Mouse (Mus musculus) heart, adult 8-10 months (tissue): ENCODE measurements around the gene Gm9376. TPM values are rescaled to one million over a fixed set of nuclear protein-coding genes. Genes with fewer than 3 reads are reported as not detected.

ENCODE experiments used
- DNase-seq: peaks from one replicate; pipeline ENCODE4 v3.0.0; 2022; ENCODE audit warnings: low spot score
- microRNA-seq: library from miRNA; unstranded; fragments of <30 nt; microRNA quantifications from one replicate; pipeline ENCODE4 v1.2.0, GENCODE M21; 2022
- total RNA-seq, 4 experiments: library from RNA; stranded (reverse); gene quantifications; 2 replicates each; pipeline ENCODE4 v1.2.4; 2022

The Gm9376 gene
- total RNA-seq, 4 experiments from 2014 or later = not detected

DNA sequence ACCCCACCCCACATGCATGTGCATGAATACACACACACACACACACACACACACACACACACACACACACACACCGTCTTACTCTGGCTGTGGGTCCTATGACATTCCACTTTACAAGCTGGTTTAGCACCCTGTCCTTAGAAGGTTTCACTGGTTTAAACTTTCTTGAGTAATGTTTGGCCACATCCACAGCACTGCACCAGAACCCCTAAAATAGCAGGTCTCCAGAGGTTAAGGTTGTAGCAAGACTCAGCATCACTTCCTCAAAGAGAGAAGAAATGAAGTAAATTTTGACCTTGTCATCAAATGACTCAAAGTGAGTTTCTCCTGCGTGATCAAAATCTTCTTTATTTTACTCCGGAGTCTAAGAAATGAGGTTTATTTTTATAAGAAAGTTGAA, 15.5 kb downstream of the Gm9376 start:
- no peak for DNase-seq

DNA sequence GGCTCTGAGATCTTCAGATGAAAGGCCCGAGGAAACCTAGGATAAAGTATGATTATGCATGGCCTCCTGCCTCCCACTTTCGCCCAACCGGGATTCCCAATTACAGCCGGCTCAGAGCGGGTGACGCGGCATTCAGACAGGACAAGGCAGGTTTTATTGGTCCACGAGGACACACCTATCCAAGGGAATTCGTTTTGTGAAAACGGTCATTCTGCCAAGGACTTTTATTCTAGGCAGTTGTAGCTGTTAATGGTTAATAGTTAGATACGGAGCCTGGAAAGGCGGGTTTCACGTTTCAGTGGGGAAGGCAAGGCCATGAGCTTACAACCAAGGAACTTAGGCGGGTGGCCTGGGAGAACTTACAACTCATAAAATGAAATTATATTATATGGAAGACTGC, 16.2 kb downstream of the Gm9376 start:
- no peak for DNase-seq

DNA sequence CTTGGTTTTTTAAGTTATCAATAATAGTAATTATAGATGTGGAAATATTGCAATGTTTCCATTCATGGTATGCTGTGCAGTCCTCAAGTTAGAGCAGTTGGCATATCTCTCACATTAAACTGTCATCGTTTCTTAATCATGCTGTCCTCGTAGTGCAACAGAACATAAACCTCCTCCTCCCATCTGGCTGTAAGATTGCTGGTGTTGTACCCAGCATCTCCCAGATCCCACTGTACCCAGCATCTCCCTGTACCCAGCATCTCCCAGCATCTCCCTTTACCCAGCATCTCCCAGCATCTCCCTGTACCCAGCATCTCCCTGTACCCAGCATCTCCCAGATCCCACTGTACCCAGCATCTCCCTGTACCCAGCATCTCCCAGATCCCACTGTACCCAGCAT, 19.3 kb downstream of the Gm9376 start:
- no peak for DNase-seq

DNA sequence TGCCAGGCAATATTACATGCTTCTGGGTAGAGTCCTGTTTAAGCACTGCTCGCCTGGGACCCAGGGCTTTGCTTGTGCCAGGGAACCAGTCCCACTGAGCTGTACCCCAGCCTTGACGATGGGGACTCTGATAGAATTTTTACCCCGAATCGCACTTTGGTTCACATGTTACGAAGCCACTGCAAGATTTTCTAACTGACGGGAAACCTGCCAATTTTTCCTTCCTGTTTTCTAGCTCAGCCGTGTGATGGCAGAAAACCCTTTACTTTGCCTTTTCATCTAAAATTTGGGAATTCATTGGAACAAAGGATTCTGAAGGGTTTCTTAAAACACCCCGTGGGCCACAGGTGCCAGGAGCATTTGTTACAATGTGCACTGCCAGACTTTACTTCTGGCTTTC, 22.4 kb downstream of the Gm9376 start:
- DNase-seq = no peak

DNA sequence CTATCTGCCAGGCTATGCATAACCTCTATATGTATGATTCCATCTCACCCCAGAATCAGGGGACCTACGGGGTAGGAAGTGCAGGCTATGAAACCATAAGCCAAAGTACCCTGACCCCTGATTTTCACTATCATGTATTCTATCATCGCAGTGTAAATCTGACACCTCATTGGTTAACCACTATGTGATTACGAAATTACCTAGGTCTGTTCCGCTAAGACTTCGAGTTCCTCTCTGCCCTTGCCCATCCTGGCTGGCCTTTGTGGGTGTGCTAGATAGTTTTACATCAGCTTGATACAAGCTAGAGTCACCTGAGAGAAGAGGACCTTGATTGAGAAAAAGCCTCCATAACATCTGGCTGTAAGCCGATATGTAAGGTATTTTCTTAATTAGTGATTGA, 23.2 kb downstream of the Gm9376 start:
- no peak for DNase-seq

DNA sequence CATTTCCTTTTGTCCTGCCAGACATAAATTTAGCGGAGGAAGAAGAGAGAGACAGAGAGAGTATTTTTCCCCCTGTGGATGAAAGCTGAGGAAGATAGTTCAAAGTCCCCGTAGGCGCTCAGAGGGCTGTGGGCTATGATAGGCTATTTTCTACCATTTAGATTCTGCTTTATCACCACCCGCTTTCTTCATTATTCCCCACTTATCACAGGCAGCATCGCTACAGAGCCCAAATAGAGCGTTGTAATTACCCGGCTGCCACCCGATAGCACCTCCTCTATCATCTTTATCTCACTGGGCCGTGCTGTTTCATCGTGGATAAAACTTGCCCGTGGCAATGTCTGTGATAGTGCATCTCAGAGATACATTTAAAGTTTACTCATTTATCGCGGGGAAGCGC, 35.8 kb downstream of the Gm9376 start:
- no peak for DNase-seq

DNA sequence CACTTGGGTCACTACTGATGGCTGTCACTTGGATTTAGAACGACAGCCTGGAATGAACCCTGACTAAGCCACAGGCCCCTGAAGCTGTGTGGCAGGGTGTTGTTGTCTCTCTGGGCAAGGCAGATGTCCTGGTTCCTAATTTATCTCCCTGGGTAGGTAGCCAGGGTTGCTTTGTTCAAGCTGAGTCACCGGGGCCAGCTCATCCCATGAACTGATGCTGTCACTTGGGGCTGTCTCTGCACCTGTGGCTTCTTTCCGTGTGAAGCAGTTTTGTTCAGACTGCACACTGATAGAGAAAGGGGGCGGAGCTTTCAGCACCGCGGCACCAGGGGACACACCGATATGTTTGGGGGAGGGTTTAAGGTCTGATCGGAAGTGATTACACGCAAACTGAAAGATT, 37.8 kb downstream of the Gm9376 start:
- DNase-seq = no peak

DNA sequence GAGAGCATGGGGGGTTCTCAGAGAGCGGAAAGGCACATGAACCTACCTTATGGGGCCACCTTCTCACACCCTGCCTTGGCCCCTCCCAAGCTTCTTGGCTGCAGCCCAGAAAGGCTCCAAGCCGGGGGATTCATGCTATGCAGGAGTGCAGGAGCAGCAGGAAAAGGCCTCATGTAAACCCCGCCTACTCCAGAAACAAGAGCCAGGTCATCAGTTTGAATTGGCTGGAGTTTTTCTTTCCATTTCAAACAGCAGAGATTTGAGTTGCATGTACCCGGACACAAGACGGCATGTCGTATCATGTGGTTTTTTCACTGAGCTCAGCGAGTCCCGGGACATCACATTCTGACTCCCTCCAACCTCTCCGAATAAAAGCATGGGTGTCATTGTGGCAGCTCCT, 39.2 kb downstream of the Gm9376 start:
- no peak for DNase-seq

DNA sequence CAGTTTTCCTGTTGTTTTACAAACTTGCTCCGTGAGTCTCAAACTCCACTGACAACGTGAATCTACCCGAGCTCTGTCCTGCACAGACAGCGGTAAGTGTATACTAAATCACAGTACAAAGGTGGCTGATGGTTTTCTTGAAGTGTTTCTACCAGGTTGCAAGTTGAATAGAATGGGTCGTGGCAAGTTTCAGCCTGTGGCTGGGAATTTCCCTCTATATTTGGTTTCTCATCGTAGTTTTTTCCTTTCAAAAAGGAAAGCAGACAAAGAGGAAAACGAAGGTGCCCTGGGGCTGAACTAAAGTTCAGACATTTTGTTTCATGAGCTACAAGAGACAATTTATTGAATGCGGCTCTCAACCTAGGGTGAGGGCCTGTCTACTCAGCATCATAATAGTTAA, 40.3 kb downstream of the Gm9376 start:
- no peak for DNase-seq

DNA sequence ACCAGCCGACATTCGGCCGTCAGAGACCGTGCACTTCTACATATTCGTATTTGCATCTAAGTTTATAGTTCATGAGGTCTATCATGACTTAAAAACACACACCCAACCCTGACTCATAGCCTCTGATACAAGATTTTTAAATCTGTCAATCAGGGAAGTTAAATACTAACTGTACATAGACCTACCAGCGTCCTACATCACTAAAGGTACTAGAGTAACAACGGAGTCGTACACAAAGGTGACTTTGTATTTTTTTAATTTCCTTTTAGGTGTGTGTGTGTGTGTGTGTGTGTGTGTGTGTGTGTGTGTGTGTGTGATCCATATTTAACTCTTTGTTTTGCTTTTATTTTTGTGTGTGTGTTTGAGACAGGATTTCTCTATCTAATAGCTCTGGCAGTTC, 44.9 kb downstream of the Gm9376 start:
- no peak for DNase-seq

DNA sequence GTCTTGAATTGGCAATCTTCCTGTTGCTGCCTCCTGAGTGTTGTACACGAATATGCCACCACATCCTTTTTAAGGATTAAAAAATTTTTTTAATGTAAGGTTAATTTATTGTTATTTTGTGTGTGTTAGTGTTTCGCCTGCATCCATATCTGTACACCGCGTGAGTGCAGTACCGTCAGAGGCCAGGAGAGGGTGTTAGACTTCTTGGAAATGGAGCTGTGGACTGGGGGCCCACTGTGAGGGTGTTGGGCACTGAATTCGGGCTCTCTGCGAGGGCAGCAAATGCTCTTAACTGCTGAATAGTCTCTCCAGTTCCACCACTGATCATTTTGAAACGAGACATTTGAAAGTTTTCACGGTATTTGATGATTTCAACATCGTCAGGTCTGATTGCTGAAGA, 45.9 kb downstream of the Gm9376 start:
- DNase-seq = no peak

DNA sequence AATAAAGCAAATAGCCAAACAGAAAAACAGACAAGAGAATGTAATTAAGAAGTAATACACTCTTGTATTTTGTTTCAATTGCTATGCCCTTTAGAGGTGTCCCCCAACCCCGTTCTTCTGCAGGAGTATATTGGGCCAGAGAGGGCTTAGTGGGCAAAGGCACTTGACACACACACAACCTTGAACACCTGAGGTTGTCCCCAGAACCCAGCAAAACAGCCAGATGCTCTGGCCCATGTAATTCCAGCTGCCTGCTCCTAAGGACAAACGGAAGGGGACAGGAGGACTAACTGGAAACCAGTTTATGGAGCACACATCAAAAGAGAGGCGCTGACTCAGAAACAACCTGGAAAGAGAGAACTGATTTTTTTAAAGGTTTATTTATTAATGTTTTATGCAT, 47.2 kb downstream of the Gm9376 start:
- DNase-seq = no peak

DNA sequence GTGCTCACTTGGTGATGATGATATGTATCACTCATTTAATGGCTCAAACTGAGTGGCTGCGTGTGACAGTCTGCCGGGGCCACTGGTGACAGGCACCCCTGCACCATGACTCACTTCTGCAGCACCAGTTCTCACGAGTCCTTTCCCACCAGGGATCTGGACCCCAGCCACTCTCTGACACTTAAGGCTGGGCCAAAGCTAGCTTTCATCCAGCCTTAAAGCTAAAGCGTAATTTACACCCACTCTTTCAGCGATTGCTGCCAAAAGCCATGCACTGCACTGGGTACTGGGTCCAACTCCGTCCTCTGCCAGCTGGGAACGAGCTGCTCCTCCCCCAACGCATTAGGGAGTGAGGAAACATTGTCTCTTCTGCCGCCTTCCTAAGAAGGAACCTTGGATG, 50.5 kb downstream of the Gm9376 start:
- DNase-seq = no peak

Small RNA genes lying within 50 kb of the gene (microRNA-seq; reads per million reads assigned to microRNA genes)
- not detected for gene Mir6241

Other genes starting within 250 kb of the Gm9376 start
- gene Dct, start 214.7 kb upstream of the Gm9376 start, total RNA-seq = 1 to 10 TPM; 1.2 to 6.4 (median 3.5) TPM
- gene Tgds, start 134.2 kb upstream of the Gm9376 start, total RNA-seq = 10 to 100 TPM in 1 of 4 experiments, 1 to 10 TPM in 3; 7.8 to 10.5 (median 9.2) TPM
- 10 to 100 TPM; 18.2 to 22.9 (median 21.9) TPM for gene Gpr180, start 129.8 kb upstream of the Gm9376 start, total RNA-seq
- not detected for gene Sox21, start 29.9 kb upstream of the Gm9376 start, total RNA-seq